Mouse (Mus musculus): Measurements from ENCODE around the gene Ulbp1.
A peak's percentile ranks its signal among the peaks of the same experiment; 100 is the strongest.
"Not testable (repeated sequence)": the region's sequence is repeated elsewhere in the genome, so short reads cannot be mapped to it uniquely, and the experiment has no call there.

The Ulbp1 gene

DNA sequence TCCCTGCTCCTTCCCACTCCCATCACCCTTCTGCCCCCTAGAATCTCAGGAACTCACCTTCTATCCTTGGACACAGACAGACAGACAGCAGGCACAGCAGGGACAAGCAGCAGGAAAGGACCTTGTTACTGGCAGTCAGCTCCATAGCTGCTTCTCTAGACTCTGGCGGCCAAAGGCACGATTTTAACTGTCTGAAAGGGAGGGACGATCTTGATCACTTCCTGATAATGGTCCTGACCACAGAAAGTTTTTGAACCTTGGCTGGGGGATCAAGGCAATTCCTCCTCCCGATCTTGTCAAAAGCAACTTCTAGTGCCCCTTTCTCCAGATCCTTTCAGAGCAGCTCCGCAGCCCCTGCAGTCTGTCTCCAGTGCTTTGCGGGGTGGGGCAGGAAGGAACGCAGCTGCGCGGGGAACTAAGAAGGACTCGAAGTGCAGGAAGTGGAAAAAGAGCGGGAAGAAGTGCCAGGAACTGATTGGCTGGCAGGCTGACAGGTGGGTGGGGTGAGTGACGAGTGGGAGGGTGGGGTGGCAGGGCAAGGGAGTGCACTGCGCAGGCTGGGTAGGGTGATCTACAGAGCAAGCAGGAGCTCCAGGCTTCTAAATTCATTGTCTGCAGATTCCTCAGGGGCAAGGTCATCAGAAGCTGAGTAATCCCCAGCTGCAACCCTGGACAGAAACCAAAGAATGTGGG, at the start of gene Ulbp1:
Ulbp1 (minus strand) TSS at position 442 of the 693 bp plus-strand sequence.
- DNase-seq (ENCODE audit: low read depth) = peak; percentile 79

DNA sequence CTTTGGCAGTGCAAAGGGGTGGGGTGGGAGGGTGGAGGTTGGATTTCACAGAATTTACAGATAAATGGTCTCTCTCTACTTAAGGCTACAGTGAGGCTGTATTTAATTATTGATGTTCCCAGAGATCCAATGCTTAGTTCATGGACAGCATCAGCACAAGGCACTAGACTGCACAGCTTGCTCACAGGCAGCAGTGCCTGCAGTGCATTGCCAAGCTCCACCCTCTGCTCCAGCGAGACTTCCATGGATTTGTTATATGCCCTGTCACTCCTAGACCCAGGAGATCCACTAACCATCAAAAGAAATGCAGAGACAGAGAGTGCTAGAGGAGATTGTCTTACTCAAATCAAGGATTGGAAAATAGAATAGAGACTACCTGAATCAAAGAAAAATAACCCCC, 24.7 kb upstream of the Ulbp1 start:
- DNase-seq (ENCODE audit: low read depth) = not testable (repeated sequence)

DNA sequence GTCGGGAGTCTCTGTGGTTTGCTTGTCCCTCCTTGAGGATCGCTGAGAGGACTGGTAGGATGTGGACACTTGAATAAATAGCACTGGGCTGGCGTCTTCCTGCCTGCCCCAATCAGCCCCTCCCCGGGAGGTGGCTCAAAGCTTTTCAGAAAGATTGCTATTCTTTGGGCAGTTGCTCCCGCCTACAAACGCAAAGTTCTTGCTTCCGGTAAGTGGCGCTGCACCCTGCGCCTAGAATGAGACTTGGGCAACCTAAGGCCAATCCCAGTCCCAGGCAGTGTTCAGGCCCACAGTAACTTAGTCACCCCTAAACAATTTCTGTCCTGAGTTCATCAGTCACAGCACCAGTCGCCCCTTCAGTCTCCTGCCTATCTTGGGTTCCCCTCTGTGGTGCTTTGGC, 18.9 kb upstream of the Ulbp1 start:
- not testable (repeated sequence) for DNase-seq (ENCODE audit: low read depth)

DNA sequence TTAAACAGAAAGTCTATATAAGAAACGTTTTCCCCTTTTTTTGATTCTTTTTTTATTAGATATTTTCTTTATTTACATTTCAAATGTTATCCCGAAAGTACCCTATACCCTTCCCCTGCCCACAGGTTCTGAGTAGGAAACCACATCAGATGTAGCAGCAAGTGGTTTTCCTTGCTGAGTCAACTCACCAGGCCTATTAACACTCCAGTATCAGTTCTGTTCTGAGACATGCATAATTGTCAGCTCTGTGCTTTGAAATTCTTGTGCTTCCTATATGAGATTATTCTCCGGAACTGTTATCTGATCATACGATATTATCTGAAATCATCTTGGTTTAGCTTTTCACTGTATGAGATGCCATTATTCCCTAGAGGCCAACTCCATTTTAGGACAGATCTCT, 10.2 kb upstream of the Ulbp1 start:
- DNase-seq (ENCODE audit: low read depth) = no peak

DNA sequence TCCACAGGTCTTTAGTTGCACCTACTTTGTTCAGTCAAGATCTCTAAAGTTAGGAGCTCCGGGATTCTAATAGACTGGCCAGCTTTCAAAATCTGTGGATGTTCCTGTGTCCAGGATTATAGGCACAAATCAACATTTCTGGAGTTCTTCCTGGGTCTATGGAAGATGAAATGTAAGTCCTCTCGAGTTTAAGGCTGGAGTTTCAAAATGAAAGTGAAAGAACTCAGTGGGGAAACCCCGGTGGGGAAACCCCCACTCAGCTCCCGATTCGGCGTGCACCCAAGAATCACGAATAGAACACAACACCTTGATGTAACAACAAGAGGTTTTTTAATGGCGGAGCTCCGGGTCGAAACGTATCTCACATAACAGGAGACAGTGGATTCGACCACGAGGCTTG, 787 bp upstream of the Ulbp1 start:
- peak; percentile 72 for DNase-seq (ENCODE audit: low read depth)

DNA sequence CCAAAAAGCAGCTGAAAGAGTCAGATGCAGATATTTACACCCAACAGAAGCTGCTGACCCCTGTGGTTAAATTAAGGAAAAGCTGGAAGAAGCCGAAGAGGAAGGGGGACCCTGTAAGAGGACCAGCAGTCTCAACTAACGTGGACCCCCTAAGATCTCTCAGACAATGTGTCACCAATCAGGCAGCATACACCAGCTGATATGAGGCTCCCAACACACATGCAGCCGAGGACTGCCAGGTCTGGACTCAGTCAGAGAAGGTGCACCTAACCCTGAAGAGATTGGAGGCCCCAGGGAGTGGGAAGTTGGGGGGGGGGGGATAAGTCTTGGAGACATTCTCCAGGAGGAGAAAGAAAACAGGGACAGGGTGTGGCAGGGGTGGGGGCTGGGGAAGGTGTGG, 1.8 kb downstream of the Ulbp1 start:
- no peak for DNase-seq (ENCODE audit: low read depth)

DNA sequence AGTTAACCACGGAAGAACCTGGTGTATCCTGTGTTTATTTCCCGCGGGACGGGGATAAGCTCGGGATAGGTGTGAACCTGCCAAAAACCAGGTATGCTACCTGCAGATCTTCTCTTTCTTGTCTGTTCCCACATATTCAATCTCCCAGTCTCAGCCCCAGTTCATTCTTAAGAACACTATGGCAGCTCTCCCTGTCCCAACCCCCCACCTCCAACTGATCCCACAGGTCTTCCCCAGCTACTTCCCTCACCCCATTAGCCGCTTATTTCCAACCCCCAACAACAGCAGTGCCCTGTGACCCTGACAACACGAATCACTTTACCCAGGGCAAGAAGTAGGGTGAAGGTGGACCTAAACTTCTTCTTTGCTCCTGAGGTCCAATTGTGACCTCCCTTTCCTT, 3.0 kb downstream of the Ulbp1 start:
- DNase-seq (ENCODE audit: low read depth) = peak; percentile 18

DNA sequence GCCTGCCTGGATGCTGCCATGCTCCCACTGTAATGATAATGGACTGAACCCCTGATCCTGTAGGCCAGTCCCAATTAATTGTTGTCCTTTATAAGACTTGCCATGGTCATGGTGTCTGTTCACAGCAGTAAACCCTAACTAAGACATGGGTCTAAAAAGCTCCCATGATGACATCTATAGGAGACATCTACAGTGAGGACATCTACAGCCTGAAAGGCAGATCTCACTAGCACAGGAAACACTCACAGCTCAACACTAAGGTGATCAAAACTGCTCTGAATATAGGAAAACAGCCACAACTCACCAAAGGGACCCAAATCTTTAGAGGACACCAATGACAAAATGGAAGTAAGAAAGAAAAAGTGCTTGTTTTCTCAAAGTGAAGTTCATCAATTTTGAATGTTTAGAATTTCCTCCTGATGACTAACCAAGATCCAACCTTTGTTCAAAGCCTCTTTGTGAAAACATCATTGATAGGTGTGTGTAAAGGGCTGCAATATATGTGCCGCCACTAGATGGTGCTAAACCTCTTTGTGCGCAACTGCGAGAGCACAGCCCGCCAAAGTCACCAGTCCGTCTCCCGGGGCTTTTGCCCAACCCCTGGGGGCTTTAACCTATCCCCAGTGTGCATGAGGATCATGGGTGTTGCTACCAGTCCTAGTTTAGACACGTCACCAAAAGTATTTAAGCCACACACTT, 3.6 kb downstream of the Ulbp1 start:
- DNase-seq (ENCODE audit: low read depth) = peak; percentile 76

DNA sequence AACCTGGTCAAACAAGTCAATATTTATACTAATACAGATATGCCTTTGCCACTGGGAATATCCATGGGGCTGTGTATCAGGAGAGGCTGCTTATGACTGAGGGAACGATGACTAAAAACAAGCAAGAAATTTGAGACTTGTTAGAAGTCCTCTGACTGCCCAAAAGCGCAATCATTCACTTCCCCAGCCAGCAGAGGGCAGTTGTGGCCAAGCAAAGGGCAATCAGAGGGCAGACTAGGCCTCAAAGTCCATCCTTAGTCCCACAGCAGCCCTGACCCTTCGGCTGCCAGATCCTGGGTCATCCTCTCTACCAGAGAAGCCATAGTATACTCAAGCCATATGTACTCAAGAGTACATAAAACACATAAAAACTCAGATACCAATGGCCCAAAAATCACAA, 11.4 kb downstream of the Ulbp1 start:
- DNase-seq (ENCODE audit: low read depth) = peak; percentile 18

- DNase-seq (ENCODE audit: low read depth) = no peak
These were observed 34.5 kb downstream of the Ulbp1 start for GRCm38 (mm10) chr10:7438928-7439327.

DNA sequence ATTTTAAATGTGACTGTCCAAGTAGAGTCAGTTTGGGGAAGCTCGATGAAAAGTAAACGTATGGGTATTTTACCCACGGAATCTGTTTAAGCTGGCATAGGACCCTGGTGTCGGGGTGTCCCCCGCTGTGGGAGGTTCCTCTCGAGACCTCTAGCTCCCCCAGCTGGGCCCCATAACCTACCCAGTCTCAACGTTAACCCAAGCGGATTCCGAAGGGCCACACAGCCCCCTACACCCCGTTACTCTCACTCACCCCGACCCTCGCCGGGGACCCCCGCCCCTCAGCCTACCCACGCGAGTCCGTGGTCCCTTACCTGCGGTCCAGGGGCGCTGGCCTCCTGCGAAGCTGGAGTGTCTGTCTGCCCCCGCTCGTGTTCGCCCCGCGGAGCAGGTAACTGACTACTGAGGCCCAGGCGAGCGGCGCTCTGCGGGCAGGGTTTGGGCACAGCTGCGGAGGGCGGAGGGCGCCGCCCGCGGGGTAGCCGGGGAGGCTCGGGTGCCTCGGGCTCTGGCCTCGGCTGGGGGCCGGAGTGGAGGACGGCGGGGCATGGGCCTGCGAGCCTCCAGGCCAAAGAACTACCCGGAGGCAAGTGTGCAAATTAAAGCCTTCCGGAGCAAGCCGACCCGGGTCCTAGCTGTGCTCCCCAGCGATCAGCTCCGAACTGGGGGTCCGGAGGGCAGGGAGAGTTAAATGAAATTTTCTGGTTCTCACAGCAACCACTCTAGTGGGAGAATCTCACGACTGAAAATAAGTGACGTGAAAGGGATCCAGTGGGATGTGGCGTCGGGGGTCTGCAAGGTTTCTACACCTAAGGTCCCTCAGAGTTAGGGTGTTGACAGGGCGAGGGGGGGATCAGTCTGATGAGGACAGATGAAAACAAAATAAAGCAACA, 80.0 kb downstream of the Ulbp1 start:
- no peak for DNase-seq (ENCODE audit: low read depth)

DNA sequence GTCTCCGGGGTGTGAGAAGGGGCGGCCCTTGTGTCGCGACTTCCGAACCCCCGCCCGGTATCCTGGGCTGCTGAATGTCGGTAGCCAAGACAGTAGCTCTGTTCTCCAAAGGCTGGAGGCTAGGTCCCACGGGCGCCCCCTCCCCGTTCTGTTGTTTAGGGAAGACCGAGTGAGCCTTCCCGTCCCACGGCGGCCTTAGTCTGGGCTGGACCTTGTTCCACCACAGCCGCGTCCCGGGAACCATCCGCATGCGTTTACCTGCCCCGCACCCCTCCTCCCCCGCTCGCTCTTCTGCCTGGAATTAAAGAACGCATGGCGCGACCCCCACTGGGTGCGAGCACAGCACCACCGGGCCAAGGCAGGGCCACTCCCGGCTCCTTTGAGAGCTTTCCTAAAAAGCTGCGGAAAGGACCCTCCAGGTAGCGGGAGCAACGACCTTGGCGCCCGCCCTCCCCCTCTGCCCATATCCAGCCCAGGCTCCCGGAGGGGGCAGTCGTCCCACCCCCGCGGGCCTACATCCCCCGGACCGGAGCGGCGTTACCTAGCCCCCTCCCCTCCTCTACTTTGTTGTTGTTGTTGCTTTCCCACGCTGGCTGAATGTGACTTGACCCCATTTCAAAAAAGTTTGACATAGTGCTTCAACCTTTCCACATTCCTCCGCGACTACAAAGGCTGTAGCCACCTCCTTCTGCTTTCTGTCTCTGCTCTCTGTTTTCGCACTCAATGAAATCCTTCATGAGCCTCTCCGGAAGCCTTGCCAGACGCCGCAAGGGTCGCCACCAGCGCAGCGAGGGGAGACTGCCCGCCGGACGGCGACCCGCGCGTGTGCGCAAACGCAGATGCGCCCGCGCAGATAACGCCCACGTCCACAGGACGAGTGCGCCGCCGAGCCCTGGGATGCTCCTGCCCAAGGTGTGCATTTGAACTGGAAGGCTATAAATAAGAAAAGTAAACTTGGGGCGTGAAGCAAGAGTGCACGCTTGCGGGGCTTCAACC, 81.2 kb downstream of the Ulbp1 start:
- no peak for DNase-seq (ENCODE audit: low read depth)

GRCm38 (mm10) chr10:7391561-7391934, 81.9 kb downstream of the Ulbp1 start:
- no peak for DNase-seq (ENCODE audit: low read depth)

GRCm38 (mm10) chr10:7391108-7391507, 82.3 kb downstream of the Ulbp1 start:
- DNase-seq (ENCODE audit: low read depth) = peak; percentile 10
